ENCODE assay signal across 27 mouse cellular contexts in genomic region chr5:91247444-91247843, GRCm38 (mm10).
"Had no signal": no experiment of that assay in that cellular context is flagged by ENCODE, and none has a peak within 500 bp of the region (broad histone marks: within the 10 kb centered on the region; RNA-seq: fewer than 3 reads in every experiment).

No protein-coding gene starts in this region.

- H3K27me3 ChIP-seq: heart, embryonic 13.5 days; heart, embryonic 15.5 days; hindbrain, embryonic 12.5 days; hindbrain, embryonic 15.5 days; kidney, embryonic 15.5 days; limb, embryonic 13.5 days; limb, embryonic 15.5 days; liver, embryonic 13.5 days had no signal

- H3K27ac ChIP-seq: heart, adult 2 months; heart, embryonic 13.5 days; heart, embryonic 15.5 days; hindbrain, embryonic 12.5 days; hindbrain, embryonic 15.5 days; hindbrain, postnatal 0 days; kidney, embryonic 15.5 days; kidney, postnatal 0 days; limb, embryonic 13.5 days; limb, embryonic 15.5 days; liver, embryonic 13.5 days had no signal

- H3K9me3 ChIP-seq: heart, embryonic 15.5 days; hindbrain, embryonic 12.5 days; hindbrain, embryonic 15.5 days; kidney, embryonic 15.5 days; limb, embryonic 13.5 days; limb, embryonic 15.5 days; liver, embryonic 13.5 days had no signal

- H3K4me2 ChIP-seq: heart, embryonic 11.5 days; heart, embryonic 13.5 days; heart, embryonic 15.5 days; hindbrain, embryonic 12.5 days; hindbrain, embryonic 15.5 days; kidney, embryonic 15.5 days; limb, embryonic 13.5 days; limb, embryonic 15.5 days; liver, embryonic 11.5 days; liver, embryonic 13.5 days had no signal

- H3K4me1 ChIP-seq: heart, embryonic 13.5 days; heart, embryonic 15.5 days; hindbrain, embryonic 12.5 days; hindbrain, embryonic 15.5 days; kidney, embryonic 15.5 days; limb, embryonic 13.5 days; limb, embryonic 15.5 days; liver, embryonic 13.5 days had no signal

- H3K4me3 ChIP-seq: heart, adult 2 months; heart, embryonic 13.5 days; heart, embryonic 15.5 days; hindbrain, embryonic 12.5 days; hindbrain, embryonic 15.5 days; kidney, embryonic 15.5 days; limb, embryonic 13.5 days; limb, embryonic 15.5 days; liver, embryonic 13.5 days had no signal

- H3K9ac ChIP-seq: heart, embryonic 13.5 days; heart, embryonic 15.5 days; hindbrain, embryonic 12.5 days; hindbrain, embryonic 15.5 days; kidney, embryonic 15.5 days; limb, embryonic 13.5 days; limb, embryonic 15.5 days; liver, embryonic 13.5 days had no signal

- H3K36me3 ChIP-seq: heart, embryonic 13.5 days; heart, embryonic 15.5 days; hindbrain, embryonic 12.5 days; hindbrain, embryonic 15.5 days; kidney, embryonic 15.5 days; limb, embryonic 13.5 days; limb, embryonic 15.5 days; liver, embryonic 13.5 days had no signal

- ATAC-seq: hindbrain, postnatal 0 days; intestine, embryonic 16.5 days had no signal

- DNase-seq: gastrocnemius, postnatal 14 days; gastrocnemius, postnatal 36 days; heart, adult 11 months; heart, adult 2 months; heart, postnatal 14 days; heart, postnatal 36 days; kidney, adult 11 months; kidney, adult 2 months; kidney, adult 9 months; kidney, postnatal 14 days; kidney, postnatal 36 days; layer of hippocampus, adult 9-11 months; layer of hippocampus, postnatal 36 days; left cerebral cortex, postnatal 4 days; liver, embryonic 13.5 days had no signal
